Mouse (Mus musculus) ES-E14 (cell line): ENCODE measurements at regions not wholly inside any gene's neighbourhood (a gene's known extent, or its start where the extent isn't known, plus 50 kb on each side); places are given as distances from the start of the nearest gene placed in this dataset.

ENCODE experiments used
- ZC3H11A ChIP-seq: IDR thresholded peaks from 2 replicates; pipeline ENCODE4 v1.6.1; 2012; ENCODE audit warnings: low read depth, mild to moderate bottlenecking, inconsistent platforms, low read length, borderline replicate concordance
- ZNF384 ChIP-seq: IDR thresholded peaks from 2 replicates; pipeline ENCODE4 v1.6.1; 2012; ENCODE audit warnings: low read depth, low read length, inconsistent platforms

DNA sequence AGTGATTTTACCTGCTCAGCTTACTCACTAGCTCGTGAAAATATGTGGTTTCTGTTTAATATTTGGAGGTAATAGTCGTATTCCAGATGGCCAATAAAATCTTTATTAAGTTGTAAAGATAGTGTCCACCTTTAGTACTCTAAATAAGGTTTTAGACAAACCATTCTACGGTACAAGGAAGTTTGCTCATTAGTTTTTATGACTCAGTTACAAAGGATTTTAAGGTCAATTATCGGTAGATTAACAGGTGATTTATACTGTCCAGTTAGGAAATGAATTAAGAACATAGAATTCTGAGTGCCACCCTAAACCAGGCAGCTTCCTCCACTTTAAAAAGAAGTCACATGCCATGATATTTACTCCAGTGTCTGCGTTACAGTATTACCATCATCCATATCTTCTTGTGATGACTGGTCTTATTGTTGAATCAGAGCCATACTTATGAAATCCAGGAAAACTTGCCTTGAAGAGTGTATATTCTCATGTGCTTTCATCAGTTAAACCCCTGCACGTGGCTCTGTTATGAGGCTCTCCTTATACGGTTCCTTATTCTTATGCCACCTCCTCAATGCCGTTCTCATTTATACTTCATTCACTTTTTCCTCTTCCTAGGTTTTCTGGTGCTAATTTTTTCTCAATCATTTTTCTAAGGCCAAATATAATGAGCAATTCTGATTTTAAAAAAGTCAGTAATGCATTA, 114.4 kb downstream of the Gm11077 start:
- no peak for TF ChIP-seq ZC3H11A
- no peak for TF ChIP-seq ZNF384
